Mouse (Mus musculus) retina, postnatal 7 days (tissue): Measurements from ENCODE around the gene Gnao1.
A peak's percentile ranks its signal among the peaks of the same experiment; 100 is the strongest.

Experiments
- DNase-seq: peaks from one replicate; pipeline ENCODE4 v3.0.0-alpha.2; 2012; ENCODE audit warnings: low read depth, low spot score

Gene Gnao1

DNA sequence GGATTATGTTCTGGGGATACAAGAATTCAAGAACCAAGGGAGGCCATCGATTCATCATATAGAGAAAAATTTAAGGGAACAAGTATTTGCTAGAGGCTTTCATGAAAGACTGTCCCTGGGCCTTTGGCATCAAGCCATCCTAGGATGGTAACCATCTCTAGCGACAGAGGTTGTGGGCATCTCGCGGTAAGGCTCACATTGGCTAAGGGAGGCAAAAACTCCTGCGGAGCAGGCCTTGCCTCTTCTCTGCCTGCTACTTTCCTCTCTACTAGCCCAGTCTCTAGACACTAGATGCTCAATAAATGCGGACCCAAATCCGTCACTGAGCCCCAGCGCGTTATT, at the start of gene Gnao1:
Gnao1 (plus strand) TSS at position 281 of the 342 bp plus-strand sequence.
- no peak for DNase-seq

- DNase-seq, result no peak
Measured at GRCm38 (mm10) chr8:93777605-93778004, 32.2 kb upstream of the Gnao1 start.

GRCm38 (mm10) chr8:93809226-93809625, 540 bp upstream of the Gnao1 start:
- no peak for DNase-seq

DNA sequence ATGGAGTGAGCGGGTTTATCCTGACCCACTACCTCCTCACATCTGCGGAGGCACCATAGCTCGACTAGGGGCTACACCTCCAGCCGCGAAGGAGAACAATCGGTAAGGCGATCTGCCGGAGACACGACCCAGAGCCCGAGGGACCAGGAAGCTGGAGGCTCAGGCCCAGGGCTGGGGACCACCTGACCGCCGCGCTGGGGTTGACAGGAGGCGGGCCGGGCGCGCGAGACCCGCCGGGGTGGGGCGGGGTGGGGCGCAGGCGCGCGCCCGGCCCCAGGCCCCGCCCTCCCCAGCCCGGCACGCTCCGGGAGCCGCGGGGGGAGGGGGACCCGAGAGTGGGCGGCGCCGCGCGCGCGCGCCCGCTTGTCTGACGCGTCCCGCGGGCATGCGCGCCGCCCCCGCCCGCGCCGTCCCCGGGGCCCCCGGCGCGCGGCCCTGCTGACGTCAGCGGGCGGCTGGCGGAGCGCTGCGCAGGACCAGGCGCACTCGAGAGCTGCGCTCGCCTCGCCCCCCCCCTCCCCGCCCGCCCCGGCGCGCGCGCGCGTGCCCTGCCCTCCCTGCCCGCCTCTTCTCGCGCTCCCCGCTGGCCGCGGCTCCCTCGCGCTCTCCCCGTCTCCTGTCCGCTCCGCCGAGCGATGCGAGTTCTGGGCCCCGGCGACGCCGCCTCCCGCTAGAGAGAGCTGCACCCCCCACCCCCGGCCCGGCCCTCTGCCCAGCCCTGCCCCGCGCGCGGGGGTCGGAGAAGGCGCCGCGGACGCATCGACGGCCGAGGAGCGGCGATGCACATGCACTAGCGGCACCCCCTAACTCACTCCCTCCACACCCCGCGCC, 477 bp downstream of the Gnao1 start:
- peak; percentile 89 for DNase-seq

- no peak for DNase-seq
Measured at GRCm38 (mm10) chr8:93810859-93811602, 1.3 kb downstream of the Gnao1 start.

DNA sequence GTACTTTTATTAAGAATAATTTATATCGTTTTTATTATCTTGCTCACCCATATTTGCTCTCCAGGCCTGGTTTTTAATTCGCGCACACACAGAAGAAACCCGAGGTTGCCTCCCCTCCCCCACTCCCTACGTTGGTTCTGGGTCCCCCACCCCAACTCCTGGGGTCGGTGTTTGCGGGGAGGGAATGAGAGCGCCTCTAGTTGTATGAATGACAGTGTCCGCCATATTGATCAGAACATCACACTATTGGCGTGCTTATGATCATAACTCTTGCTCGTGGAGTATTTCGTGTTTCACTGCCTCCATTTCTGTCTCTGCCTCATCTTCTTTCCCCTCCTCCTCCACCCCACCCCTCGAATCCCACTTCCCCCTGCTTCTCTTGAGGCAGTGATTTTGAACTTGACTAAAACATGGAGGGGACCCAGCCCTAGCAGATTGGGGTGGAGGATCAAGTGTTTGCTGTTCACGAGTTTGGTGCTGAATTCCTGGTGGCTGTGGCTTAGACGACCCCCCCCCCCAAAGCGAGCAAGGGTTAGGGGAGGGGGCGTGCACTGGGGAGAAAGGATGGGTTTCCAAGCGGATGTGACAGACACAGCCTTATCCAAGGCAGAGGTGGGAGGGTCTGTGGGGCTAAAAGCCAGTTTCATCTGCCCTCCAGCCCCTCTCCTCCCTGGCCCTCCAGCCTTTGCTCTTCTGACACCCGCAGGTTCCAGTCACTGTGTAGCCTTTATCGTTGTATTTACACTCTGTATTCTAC, 2.1 kb downstream of the Gnao1 start:
- DNase-seq, result no peak

DNA sequence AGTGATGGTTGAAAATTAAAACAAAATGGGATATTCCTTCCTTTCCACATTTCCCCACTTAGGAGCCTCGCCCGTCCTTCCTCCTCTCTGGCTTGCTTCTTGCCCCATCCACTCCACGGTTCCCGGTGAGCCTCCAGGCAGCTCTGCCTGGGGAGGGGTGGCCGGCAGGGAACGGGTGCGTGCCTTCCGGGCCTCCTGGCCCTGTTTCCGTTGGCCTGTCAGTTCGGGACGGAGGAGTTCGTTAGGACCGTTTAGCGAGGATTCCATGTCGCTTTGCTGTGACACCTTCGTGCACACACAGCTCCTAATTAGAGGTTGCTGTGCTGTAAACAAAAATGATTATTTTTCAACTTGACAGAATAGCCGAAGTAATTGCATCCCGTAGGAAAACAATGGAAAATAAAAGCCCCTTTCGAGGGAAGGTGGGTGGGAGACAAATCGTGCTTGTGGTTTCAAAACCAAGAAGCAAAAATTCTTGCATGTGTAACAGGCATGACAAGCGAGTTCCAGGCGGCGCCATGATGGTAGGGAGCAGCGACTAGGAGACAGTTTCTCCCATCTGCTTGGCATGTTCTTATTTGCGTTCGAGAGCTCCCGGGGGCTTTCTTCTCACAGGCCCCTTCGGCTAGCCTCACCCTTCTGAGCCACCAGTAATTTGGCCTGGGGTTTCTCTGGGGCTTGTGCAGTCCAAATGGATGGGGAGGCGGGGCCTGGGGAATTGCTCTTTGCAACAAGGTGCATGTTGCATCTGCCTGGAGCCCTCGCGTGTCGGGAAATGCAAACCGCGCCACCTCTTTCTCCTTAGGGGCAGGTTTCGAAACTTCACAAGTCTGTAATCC, 3.0 kb downstream of the Gnao1 start:
- DNase-seq, result no peak

DNA sequence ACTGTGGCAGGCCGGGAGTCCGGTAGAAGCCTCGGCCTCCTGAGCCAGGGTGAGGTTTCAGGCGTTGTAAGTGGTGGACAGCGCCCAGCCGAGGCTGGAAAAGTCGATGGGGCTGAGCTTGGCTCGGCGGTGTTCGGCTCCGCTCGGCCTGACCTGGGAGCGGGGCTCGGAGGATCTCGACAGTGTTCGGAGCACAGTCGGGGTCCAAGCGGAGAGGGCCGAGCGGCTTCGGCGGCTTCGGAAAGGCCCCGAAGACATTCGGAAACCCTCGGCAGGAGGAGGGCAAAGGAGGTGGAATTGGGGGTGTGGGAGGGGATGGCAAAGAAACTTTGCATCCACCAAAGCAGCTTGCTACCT, 3.6 kb downstream of the Gnao1 start:
- peak; percentile 82 for DNase-seq

- no peak for DNase-seq
Measured at GRCm38 (mm10) chr8:93814266-93814665, 4.5 kb downstream of the Gnao1 start.

GRCm38 (mm10) chr8:93816226-93816625, 6.5 kb downstream of the Gnao1 start:
- DNase-seq, result no peak

- no peak for DNase-seq
Measured at GRCm38 (mm10) chr8:93817366-93817765, 7.6 kb downstream of the Gnao1 start.

- no peak for DNase-seq
Measured at GRCm38 (mm10) chr8:93819929-93820328, 10.2 kb downstream of the Gnao1 start.

- no peak for DNase-seq
Measured at GRCm38 (mm10) chr8:93821327-93821726, 11.6 kb downstream of the Gnao1 start.

DNA sequence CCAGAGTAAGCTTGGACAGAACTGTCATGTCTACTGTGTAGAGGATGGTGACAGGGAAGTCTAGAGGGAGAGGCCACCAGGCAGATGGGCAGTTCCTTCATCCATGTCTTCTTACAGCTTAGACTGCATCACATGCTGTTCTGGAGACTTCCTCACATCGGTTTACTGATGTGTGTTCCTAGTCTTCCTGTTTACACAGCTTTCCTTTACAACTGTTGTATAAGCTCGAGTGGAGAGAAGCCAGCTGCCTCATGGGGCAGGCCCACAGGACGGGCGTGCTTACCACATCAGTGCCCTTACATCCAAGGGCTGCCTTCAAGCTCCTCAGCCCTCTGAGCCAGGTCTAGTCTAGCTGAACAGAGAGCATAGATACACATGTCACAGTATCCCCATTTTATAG, 15.6 kb downstream of the Gnao1 start:
- DNase-seq, result no peak

DNA sequence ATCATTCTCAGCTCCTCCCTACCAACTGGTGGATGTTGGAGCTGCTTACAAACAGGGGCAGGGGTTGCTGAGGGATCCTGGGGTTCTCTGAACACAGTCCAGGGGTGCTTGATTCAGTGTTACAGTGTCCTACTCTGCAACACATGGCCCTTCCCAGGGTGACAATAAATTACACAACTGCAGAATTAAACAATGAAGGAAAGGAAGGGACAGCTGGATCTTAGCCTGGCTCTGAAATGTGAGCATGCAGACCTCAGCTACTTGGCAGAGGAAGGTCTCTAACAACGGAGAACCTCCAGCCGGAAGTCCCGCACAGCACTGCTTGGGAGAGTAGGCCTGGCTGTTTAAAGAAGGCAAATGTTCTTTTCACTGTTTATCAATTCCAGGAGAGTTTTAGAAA, 20.9 kb downstream of the Gnao1 start:
- no peak for DNase-seq

GRCm38 (mm10) chr8:93835771-93836170, 26.0 kb downstream of the Gnao1 start:
- no peak for DNase-seq

- DNase-seq, result no peak
Measured at GRCm38 (mm10) chr8:93839113-93839512, 29.3 kb downstream of the Gnao1 start.

DNA sequence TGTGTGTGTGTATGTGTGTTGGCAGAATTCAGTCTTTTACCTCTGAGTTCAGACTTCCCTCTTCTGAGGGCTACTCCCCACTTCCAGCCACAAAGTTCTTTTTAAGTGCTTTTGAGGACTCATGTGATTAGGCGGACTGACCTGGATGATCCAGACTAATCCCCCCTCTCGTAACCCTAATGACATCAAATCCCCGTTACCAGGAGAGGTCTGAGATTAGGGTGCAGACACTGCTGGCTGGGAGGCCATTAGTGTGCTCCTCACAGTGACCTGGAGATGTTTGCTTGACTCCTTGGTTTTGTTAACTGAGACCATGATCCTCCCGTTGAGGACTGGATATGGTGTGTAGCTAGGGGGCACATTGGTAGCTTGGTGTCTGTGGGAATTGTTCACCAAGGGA, 30.7 kb downstream of the Gnao1 start:
- DNase-seq, result no peak

GRCm38 (mm10) chr8:93840956-93841752, 31.4 kb downstream of the Gnao1 start:
- no peak for DNase-seq

DNA sequence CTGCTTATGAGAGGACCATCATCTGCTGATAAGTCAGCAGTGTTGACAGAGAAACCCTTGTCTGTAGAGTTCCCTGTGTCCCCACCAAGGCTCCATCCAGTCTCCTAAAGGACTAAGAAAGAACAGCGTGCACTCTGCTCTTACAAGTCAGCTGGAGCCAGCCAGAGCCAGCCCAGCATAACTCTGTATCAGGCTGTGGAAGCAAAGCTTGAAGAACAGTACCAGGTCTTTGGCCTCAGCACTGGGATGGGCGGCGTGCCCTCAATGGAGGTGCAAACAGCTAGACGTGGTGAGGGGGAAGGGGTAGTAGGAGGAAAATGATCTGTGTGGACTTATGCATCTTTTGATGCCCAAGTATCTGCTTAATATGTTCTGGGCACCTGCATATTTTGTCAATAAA, 32.8 kb downstream of the Gnao1 start:
- no peak for DNase-seq
